In genomic region chr1:186926316-186926949, GRCm38 (mm10) we compare ENCODE assay signal across 16 mouse cellular contexts. TPM values are rescaled to one million over a fixed set of nuclear protein-coding genes. Genes with fewer than 3 reads are reported as not detected.
A peak's percentile ranks its signal among the peaks of the same experiment; 100 is the strongest.
DNase-seq lines count a peak whose midpoint lies in the region; ATAC-seq lines count a peak whose summit lies in the region.
"Had no signal": no experiment of that assay in that cellular context is flagged by ENCODE, and none has a peak within 500 bp of the region (broad histone marks: within the 10 kb centered on the region; RNA-seq: fewer than 3 reads in every experiment).

No protein-coding gene starts in this region.

- peaks cover 20% of the 10 kb centered on the region; the same call in 1 of the 2 replicates for H3K27me3 ChIP-seq in midbrain, embryonic 14.5 days (ENCODE audit: control insufficient read depth, insufficient read depth, low read length)

- H3K4me1 ChIP-seq in midbrain, embryonic 14.5 days (ENCODE audit: control insufficient read depth, insufficient read depth, low read length) = peaks cover 8% of the 10 kb centered on the region

- H3K9ac ChIP-seq in midbrain, embryonic 14.5 days (replicated peaks; ENCODE audit: low read length) = no peak overlapping the region
- H3K9ac ChIP-seq: liver, embryonic 14.5 days had no signal

- H3K36me3 ChIP-seq in midbrain, embryonic 14.5 days (ENCODE audit: control insufficient read depth, insufficient read depth, low read length) = no peaks in the 10 kb centered on the region

- H3K27ac ChIP-seq in midbrain, embryonic 14.5 days (replicated peaks; ENCODE audit: low read depth, low read length) = no peak overlapping the region
- H3K27ac ChIP-seq: kidney, postnatal 0 days; liver, embryonic 14.5 days had no signal

- H3K4me2 ChIP-seq in midbrain, embryonic 14.5 days (ENCODE audit: low read length) = no peak overlapping the region

- whole genome bisulfite sequencing in midbrain, embryonic 14.5 days = 12% methylated on average over 8 of the region's 8 CpGs

- no peak overlapping the region for H3K4me3 ChIP-seq in midbrain, embryonic 14.5 days (replicated peaks; ENCODE audit: low read depth, low read length)
- H3K4me3 ChIP-seq: erythroblast, embryonic 14.5 days had no signal

- no peak for ATAC-seq in midbrain, embryonic 14.5 days (ENCODE audit: low FRiP score, low TSS enrichment)

- H3K9me3 ChIP-seq in midbrain, embryonic 14.5 days (ENCODE audit: control insufficient read depth, low read length) = no peaks in the 10 kb centered on the region

- peak; percentile 7 to 13 for DNase-seq in adrenal gland, postnatal 36 days
- DNase-seq in adrenal gland, postnatal 4 days (ENCODE audit: low spot score in 2 of 2) = no peak
- peak; percentile 16 for DNase-seq in NIH3T3 (ENCODE audit: low read depth)
- peak; percentile 22 for DNase-seq in fibroblast of lung, adult 2 months (ENCODE audit: low read depth)
- peak; percentile 30 for DNase-seq in midbrain, embryonic 14.5 days
- no peak for DNase-seq in layer of hippocampus, adult 9-11 months
- DNase-seq in lung, postnatal 25 days (ENCODE audit: low spot score) = no peak
- no peak for DNase-seq in left cerebral cortex, adult 18-20 months (ENCODE audit: low spot score in 2 of 2)
- DNase-seq: cerebellum, adult 9-11 months; gastrocnemius, postnatal 14 days; lung, postnatal 4 days had no signal

RNA-seq across cellular contexts. Expression of gene D1Pas1, which starts 40.8 kb away (rescaled TPM):
- not detected for total RNA-seq in adrenal gland, postnatal 36 days (2021)
- under 1 TPM in 1 of 2 experiments, not detected in 1; 0.08 TPM for total RNA-seq in adrenal gland, postnatal 4 days (2021)
- polyA plus RNA-seq in midbrain, embryonic 14.5 days (2014; fragmentation: Nextera tagmentation; extraction: Ambion mirVana) = 0.12 TPM in 1 of 2 replicates, not detected in the other
- not detected for total RNA-seq in left cerebral cortex, adult 18-20 months (2021)
- total RNA-seq: gastrocnemius, postnatal 14 days had no signal
- polyA plus RNA-seq: C2C12; erythroblast, embryonic 14.5 days; kidney, postnatal 0 days; liver, embryonic 14.5 days; spleen, adult 2 months had no signal

Comparison
In these comparisons a context has a peak if more than half of its experiments do, and no peak if none do; other contexts are left out.
1. DNase-seq: peak in adrenal gland, postnatal 36 days (2 of 2), NIH3T3 (single experiment), fibroblast of lung, adult 2 months (single experiment) and midbrain, embryonic 14.5 days (single experiment); none in adrenal gland, postnatal 4 days (0 of 2), layer of hippocampus, adult 9-11 months (single experiment), lung, postnatal 25 days (single experiment) and left cerebral cortex, adult 18-20 months (0 of 2).